Mouse (Mus musculus): Measurements from ENCODE around the gene Psors1c2.

DNA sequence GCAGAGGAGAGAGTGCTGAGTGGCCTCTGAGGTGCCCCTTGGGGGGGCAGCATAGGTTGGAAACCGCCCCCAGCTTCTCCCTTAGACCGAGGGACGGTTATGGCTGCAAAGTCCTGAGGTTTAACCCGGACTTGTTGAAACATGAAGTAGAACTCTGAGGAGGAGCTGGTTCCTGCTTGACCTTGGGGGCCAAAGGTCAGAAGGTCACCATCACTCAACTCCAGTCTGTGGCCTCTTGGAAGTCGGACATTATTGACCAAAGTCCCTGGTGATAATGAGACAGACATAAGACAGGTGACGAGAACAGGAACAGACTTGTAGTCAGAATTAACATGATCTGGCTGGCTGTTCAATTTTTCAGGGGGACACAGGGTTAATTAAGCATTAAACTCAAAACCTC lies 18.2 kb upstream of the Psors1c2 start:
- TF ChIP-seq CTCF (IDR thresholded peaks at IDR 0.05; ENCODE audit: low read depth, low read length) (no peak), POLR2A (IDR thresholded peaks at IDR 0.05; ENCODE audit: insufficient read depth, low read length) (no peak)
